Mouse (Mus musculus) MEL (cell line): ENCODE measurements around the gene Sh2d1b1. TPM values are rescaled to one million over a fixed set of nuclear protein-coding genes. Genes with fewer than 3 reads are reported as not detected.

ENCODE experiments used
- DNase-seq: peaks from one replicate; pipeline ENCODE4 v3.0.0; 2011; ENCODE audit warnings: low read depth, low spot score
- H3K27ac ChIP-seq: 2 replicates; pipeline ENCODE4 v1.5.1; 2012; ENCODE audit warnings: low read depth, mild to moderate bottlenecking, control low read depth, low read length, moderate library complexity; ENCODE audit not compliant: control insufficient read depth
- H3K27me3 ChIP-seq, 2 experiments: fragments of 150-350 bp in 1 of 2; sonication (generic) in 1 of 2; 2 replicates each; pipeline ENCODE4 v1.6.1; 2012; ENCODE audit warnings: low read length in 2 of 2, mild to moderate bottlenecking in 2 of 2, improper control_type of control experiment in 1 of 2, moderate library complexity in 1 of 2; ENCODE audit not compliant: insufficient read depth in 2 of 2, control insufficient read depth in 1 of 2
- H3K36me3 ChIP-seq, 2 experiments: 2 replicates each; pipeline ENCODE4 v1.6.1; 2012 to 2014; ENCODE audit warnings: low read length in 2 of 2, improper control_type of control experiment in 1 of 2, inconsistent platforms in 1 of 2, mild to moderate bottlenecking in 1 of 2; ENCODE audit not compliant: insufficient read depth in 2 of 2, control insufficient read depth in 1 of 2
- H3K4me1 ChIP-seq, 2 experiments: fragments of 150-350 bp in 1 of 2; sonication (generic) in 1 of 2; 2 replicates each; pipeline ENCODE4 v1.6.1; 2012; ENCODE audit warnings: low read length in 2 of 2, improper control_type of control experiment in 1 of 2, mild to moderate bottlenecking in 1 of 2; ENCODE audit not compliant: insufficient read depth in 2 of 2, control insufficient read depth in 1 of 2
- H3K4me3 ChIP-seq, 2 experiments: fragments of 150-350 bp in 1 of 2; sonication (generic) in 1 of 2; 2 replicates each; pipeline ENCODE4 v1.5.1; 2012; ENCODE audit warnings: low read depth in 2 of 2, low read length in 2 of 2, mild to moderate bottlenecking in 2 of 2, moderate library complexity in 2 of 2, control low read depth in 1 of 2, improper control_type of control experiment in 1 of 2; ENCODE audit not compliant: control insufficient read depth in 1 of 2, insufficient read depth in 1 of 2
- H3K79me2 ChIP-seq: 2 replicates; pipeline ENCODE4 v1.6.1; 2012; ENCODE audit warnings: mild to moderate bottlenecking, low read length, moderate library complexity; ENCODE audit not compliant: control insufficient read depth, poor library complexity, insufficient read depth
- H3K9ac ChIP-seq: 2 replicates; pipeline ENCODE4 v1.6.1; 2012; ENCODE audit warnings: low read depth, mild to moderate bottlenecking, control low read depth, low read length, moderate library complexity; ENCODE audit not compliant: control insufficient read depth, poor library complexity, severe bottlenecking
- H3K9me3 ChIP-seq: fragments of 150-350 bp; sonication (generic); replicated peaks from 2 replicates; pipeline ENCODE4 v1.6.1; 2012; ENCODE audit warnings: mild to moderate bottlenecking, low read length, improper control_type of control experiment, moderate library complexity; ENCODE audit not compliant: insufficient read depth
- CHD2 ChIP-seq: IDR thresholded peaks from 2 replicates; pipeline ENCODE4 v1.6.1; 2011; ENCODE audit warnings: low read length, improper control_type of control experiment
- E2F4 ChIP-seq: IDR thresholded peaks from 2 replicates; pipeline ENCODE4 v1.6.1; 2011; ENCODE audit warnings: low read depth, low read length, improper control_type of control experiment, borderline replicate concordance
- ETS1 ChIP-seq: IDR thresholded peaks from 2 replicates; pipeline ENCODE4 v1.6.1; 2012; ENCODE audit warnings: low read depth, mild to moderate bottlenecking, inconsistent platforms, low read length, improper control_type of control experiment, moderate library complexity
- GABPA ChIP-seq: IDR thresholded peaks from 2 replicates; pipeline ENCODE4 v1.6.1; 2012; ENCODE audit warnings: low read depth, mild to moderate bottlenecking, inconsistent platforms, low read length, improper control_type of control experiment, moderate library complexity
- HCFC1 ChIP-seq: IDR thresholded peaks from 2 replicates; pipeline ENCODE4 v1.6.1; 2012; ENCODE audit warnings: low read depth, mild to moderate bottlenecking, inconsistent platforms, low read length, improper control_type of control experiment, moderate library complexity
- JUND ChIP-seq: IDR thresholded peaks from 2 replicates; pipeline ENCODE4 v1.6.1; 2011; ENCODE audit warnings: low read depth, mild to moderate bottlenecking, improper control_type of control experiment, low read length
- MAX ChIP-seq: IDR thresholded peaks from 2 replicates; pipeline ENCODE4 v1.6.1; 2011; ENCODE audit warnings: low read length, improper control_type of control experiment
- MEF2A ChIP-seq: IDR thresholded peaks from 2 replicates; pipeline ENCODE4 v1.6.1; 2014; ENCODE audit warnings: low read depth, mild to moderate bottlenecking, inconsistent platforms, low read length, improper control_type of control experiment; ENCODE audit not compliant: poor library complexity, insufficient replicate concordance, severe bottlenecking; ENCODE audit errors: extremely low read depth
- MXI1 ChIP-seq: IDR thresholded peaks from 2 replicates; pipeline ENCODE4 v1.6.1; 2011; ENCODE audit warnings: mild to moderate bottlenecking, low read depth, low read length, improper control_type of control experiment
- MYB ChIP-seq: IDR thresholded peaks from 2 replicates; pipeline ENCODE4 v1.6.1; 2011; ENCODE audit warnings: mild to moderate bottlenecking, low read depth, low read length, improper control_type of control experiment
- MYC ChIP-seq: IDR thresholded peaks from 2 replicates; pipeline ENCODE4 v1.6.1; 2011; ENCODE audit warnings: low read depth, mild to moderate bottlenecking, low read length, improper control_type of control experiment, moderate library complexity
- NELFE ChIP-seq: IDR thresholded peaks from 2 replicates; pipeline ENCODE4 v1.6.1; 2011; ENCODE audit warnings: low read depth, low read length, improper control_type of control experiment
- POLR2AphosphoS5 ChIP-seq: IDR thresholded peaks from 2 replicates; pipeline ENCODE4 v1.6.1; 2012; ENCODE audit warnings: low read depth, borderline replicate concordance, mild to moderate bottlenecking, inconsistent platforms, low read length, moderate library complexity, mixed read lengths
- SIN3A ChIP-seq: IDR thresholded peaks from 2 replicates; pipeline ENCODE4 v1.6.1; 2012; ENCODE audit warnings: low read length, improper control_type of control experiment, inconsistent platforms
- SMC3 ChIP-seq: IDR thresholded peaks from 2 replicates; pipeline ENCODE4 v1.6.1; 2011; ENCODE audit warnings: low read depth, low read length, improper control_type of control experiment
- TCF12 ChIP-seq: IDR thresholded peaks from 2 replicates; pipeline ENCODE4 v1.6.1; 2014; ENCODE audit warnings: low read depth, mild to moderate bottlenecking, inconsistent platforms, low read length, improper control_type of control experiment, moderate library complexity
- USF1 ChIP-seq: IDR thresholded peaks from 2 replicates; pipeline ENCODE4 v1.6.1; 2014; ENCODE audit warnings: low read depth, mild to moderate bottlenecking, inconsistent platforms, low read length, improper control_type of control experiment, moderate library complexity
- ZC3H11A ChIP-seq: IDR thresholded peaks from 2 replicates; pipeline ENCODE4 v1.6.1; 2012; ENCODE audit warnings: low read depth, mild to moderate bottlenecking, inconsistent platforms, low read length, improper control_type of control experiment
- polyA plus RNA-seq, 2 experiments: library from polyadenylated mRNA; stranded (reverse) in 1 of 2; unstranded in 1 of 2; fragments of >175 nt in 1 of 2; fragments of >200 nt in 1 of 2; gene quantifications; 2 replicates each; pipeline versions ENCODE4 v1.2.1 to v1.2.4; 2012; ENCODE audit warnings: low replicate concordance in 2 of 2, low read depth in 1 of 2; ENCODE audit not compliant: insufficient read length in 2 of 2, insufficient read depth in 1 of 2, missing spikeins in 1 of 2
- total RNA-seq: library from RNA; depleted of rRNA; stranded (reverse); fragments of 300-350 nt; gene quantifications from 2 replicates; pipeline ENCODE4 v1.2.3, GENCODE M21; 2012

Gene Sh2d1b1
- total and polyA plus RNA-seq, 3 experiments: not detected

DNA sequence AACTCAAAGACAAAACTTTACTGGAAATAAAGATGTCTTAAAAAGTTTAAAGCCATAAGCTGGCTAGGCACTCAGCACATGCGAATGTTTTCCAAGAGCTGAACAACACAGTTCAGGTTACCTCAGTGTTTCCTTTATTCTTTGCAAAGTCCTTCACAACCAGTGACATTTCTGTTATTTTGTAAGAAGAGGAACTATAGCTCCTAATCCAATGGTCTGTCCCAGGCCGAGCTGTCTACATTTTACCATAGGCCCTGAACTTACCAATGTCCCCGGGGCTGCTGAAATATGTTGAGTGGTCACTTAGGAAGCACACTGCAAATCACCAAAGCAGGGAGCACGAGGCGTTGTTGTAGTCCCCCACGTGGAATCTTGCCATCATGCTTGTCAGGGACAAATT lies 6.8 kb upstream of the Sh2d1b1 start:
- no peaks in the 10 kb centered on the region for H3K79me2 ChIP-seq
- TF ChIP-seq POLR2AphosphoS5 (no peak), E2F4 (no peak), USF1 (no peak), CHD2 (no peak), NELFE (no peak), GABPA (no peak), ZC3H11A (no peak), HCFC1 (no peak), MEF2A (no peak), ETS1 (no peak), TCF12 (no peak), MAX (no peak), SIN3A (no peak), MYC (no peak), MYB (no peak), SMC3 (no peak), JUND (no peak), MXI1 (no peak)
- H3K9me3 ChIP-seq: no peaks in the 10 kb centered on the region
- no peak overlapping the region for H3K4me3 ChIP-seq
- no peaks in the 10 kb centered on the region for H3K36me3 ChIP-seq
- no peak overlapping the region for H3K27ac ChIP-seq
- H3K27me3 ChIP-seq: no peaks in the 10 kb centered on the region
- no peaks in the 10 kb centered on the region for H3K4me1 ChIP-seq
- no peak overlapping the region for H3K9ac ChIP-seq
- DNase-seq: no peak

GRCm38 (mm10) chr1:170270696-170271095 lies 6.4 kb upstream of the Sh2d1b1 start:
- Histone ChIP-seq H3K36me3 (no peaks in the 10 kb centered on the region), H3K4me3 (no peak overlapping the region), H3K27ac (no peak overlapping the region), H3K9ac (no peak overlapping the region), H3K4me1 (no peaks in the 10 kb centered on the region), H3K9me3 (no peaks in the 10 kb centered on the region), H3K79me2 (no peaks in the 10 kb centered on the region), H3K27me3 (no peaks in the 10 kb centered on the region)
- no peak for DNase-seq
- TF ChIP-seq CHD2: no peak
